Mouse (Mus musculus): ENCODE data around the gene Ifnb1.

GRCm38 (mm10) chr4:88478809-88479186 is 43.8 kb downstream of the Ifnb1 start:
- TF ChIP-seq CTCF (IDR thresholded peaks at IDR 0.05 in 2 of 3, conservative IDR thresholded peaks at IDR 0.05 in 1 of 3; ENCODE audit: control insufficient read depth in 1 of 3, insufficient read depth in 1 of 3, low read depth in 2 of 3, low read length in 3 of 3, poor library complexity in 1 of 3, severe bottlenecking in 1 of 3) (no peak), POLR2AphosphoS2 (IDR thresholded peaks at IDR 0.05; ENCODE audit: low read length) (no peak), TAL1 (IDR thresholded peaks at IDR 0.05; ENCODE audit: low read length) (no peak), SIN3A (IDR thresholded peaks at IDR 0.05; ENCODE audit: low read length) (no peak), NELFE (IDR thresholded peaks at IDR 0.05; ENCODE audit: low read depth, low read length) (no peak), USF1 (IDR thresholded peaks at IDR 0.05; ENCODE audit: low read depth, low read length) (no peak), POLR2A (IDR thresholded peaks at IDR 0.05; ENCODE audit: control insufficient read depth in 1 of 2, insufficient read depth in 1 of 2, low read depth in 1 of 2, low read length in 2 of 2, poor library complexity in 1 of 2) (no peak), MYB (IDR thresholded peaks at IDR 0.05; ENCODE audit: low read depth, low read length) (no peak), USF2 (IDR thresholded peaks at IDR 0.05; ENCODE audit: borderline replicate concordance in 1 of 2, insufficient read depth in 1 of 2, low read depth in 1 of 2, low read length in 2 of 2) (no peak), GATA1 (IDR thresholded peaks at IDR 0.05; ENCODE audit: low read depth, low read length) (no peak), E2F4 (IDR thresholded peaks at IDR 0.05; ENCODE audit: borderline replicate concordance, low read depth, low read length) (no peak), MAX (IDR thresholded peaks at IDR 0.05; ENCODE audit: low read length) (no peak)

All from MEL (cell line).